Mouse (Mus musculus): ENCODE data around the gene Grm7. TPM values are rescaled to one million over a fixed set of nuclear protein-coding genes. Genes with fewer than 3 reads are reported as not detected.
A peak's percentile ranks its signal among the peaks of the same experiment; 100 is the strongest.

Gene Grm7
- polyA plus RNA-seq, 1 experiment from 2014 or later: 4.1 TPM

DNA sequence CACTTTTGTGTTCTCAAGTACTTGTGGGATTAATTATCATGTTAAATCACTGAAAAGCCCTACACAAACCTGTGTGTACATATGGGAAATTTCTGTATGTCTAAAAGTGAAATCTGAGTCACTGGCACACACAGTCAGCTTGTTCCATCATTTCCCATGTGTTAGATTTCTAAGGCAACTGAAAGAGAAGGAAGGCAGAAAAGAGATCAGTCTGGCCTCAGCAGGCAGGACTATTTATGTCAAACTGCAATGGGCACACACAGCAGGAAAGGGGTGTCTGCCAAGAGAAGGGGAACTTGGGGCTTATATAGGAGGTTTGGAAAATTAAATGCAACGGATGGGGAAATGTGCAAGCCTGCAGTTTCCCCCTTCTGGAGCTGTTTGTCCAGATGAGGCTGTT lies 913.2 kb downstream of the Grm7 start:
- no peak overlapping the region for H3K9ac ChIP-seq (ENCODE audit: low read length)
- no peak overlapping the region for H3K4me3 ChIP-seq (replicated peaks; ENCODE audit: low read length)
- WGBS: 65% methylated on average over 1 of the region's 1 CpGs
- H3K27ac ChIP-seq (ENCODE audit: low read length): no peak overlapping the region
- H3K36me3 ChIP-seq (ENCODE audit: control insufficient read depth, insufficient read depth, low read length): no peaks in the 10 kb centered on the region
- no peak for ATAC-seq (ENCODE audit: insufficient read depth, low FRiP score)
- no peaks in the 10 kb centered on the region for H3K27me3 ChIP-seq (ENCODE audit: control insufficient read depth, insufficient read depth, low read length)
- no peaks in the 10 kb centered on the region for H3K9me3 ChIP-seq (replicated peaks; ENCODE audit: control insufficient read depth, low read length)
- H3K4me1 ChIP-seq (ENCODE audit: control insufficient read depth, insufficient read depth, low read length): no peaks in the 10 kb centered on the region
- H3K4me2 ChIP-seq (ENCODE audit: low read depth, low read length): no peak overlapping the region

DNA sequence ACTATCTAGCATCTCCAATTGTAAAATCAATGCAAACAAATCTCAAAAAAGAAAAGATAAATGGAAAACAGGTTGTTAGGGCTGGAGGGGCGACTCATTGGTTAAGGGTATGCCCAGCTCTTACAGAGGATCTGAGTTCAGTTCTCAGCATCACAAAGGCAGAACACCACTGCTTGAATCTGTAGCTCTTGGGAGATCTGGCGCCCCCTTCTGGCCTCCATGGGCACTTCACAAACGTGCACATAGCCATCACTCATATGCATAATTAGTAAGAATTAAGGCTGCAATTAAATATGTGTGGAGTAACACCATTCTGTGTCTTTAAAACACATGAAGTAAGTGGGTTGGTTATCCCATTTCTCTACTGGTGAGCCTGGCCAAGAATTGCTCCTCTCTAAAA lies 914.1 kb downstream of the Grm7 start:
- no peak overlapping the region for H3K9ac ChIP-seq (ENCODE audit: low read length)
- H3K4me2 ChIP-seq (ENCODE audit: low read depth, low read length): no peak overlapping the region
- H3K4me3 ChIP-seq (replicated peaks; ENCODE audit: low read length): no peak overlapping the region
- no peak for ATAC-seq (ENCODE audit: insufficient read depth, low FRiP score)
- H3K27ac ChIP-seq (ENCODE audit: low read length): no peak overlapping the region
- no peaks in the 10 kb centered on the region for H3K36me3 ChIP-seq (ENCODE audit: control insufficient read depth, insufficient read depth, low read length)
- no peaks in the 10 kb centered on the region for H3K27me3 ChIP-seq (ENCODE audit: control insufficient read depth, insufficient read depth, low read length)
- WGBS: 61% methylated on average over 3 of the region's 3 CpGs
- no peaks in the 10 kb centered on the region for H3K4me1 ChIP-seq (ENCODE audit: control insufficient read depth, insufficient read depth, low read length)
- H3K9me3 ChIP-seq (replicated peaks; ENCODE audit: control insufficient read depth, low read length): no peaks in the 10 kb centered on the region

DNA sequence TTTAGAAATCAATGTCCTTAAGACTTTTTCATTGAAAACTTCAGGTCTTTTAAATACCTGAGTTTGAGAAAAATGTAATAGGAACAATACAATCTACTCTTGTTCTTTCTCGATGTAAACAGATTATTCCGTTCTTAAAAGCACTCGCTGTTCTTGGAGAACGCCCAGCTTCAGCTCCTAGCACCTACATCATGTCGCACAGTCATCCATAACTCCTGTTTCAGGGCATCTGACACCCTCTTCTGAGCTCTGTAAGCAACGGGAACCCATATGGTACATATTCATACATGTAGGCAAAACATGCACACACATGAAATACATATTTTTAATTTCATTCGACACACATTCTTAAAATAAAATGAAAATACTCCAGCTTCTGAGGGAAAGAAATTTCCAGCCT lies 916.0 kb downstream of the Grm7 start:
- Histone ChIP-seq H3K9me3 (replicated peaks; ENCODE audit: control insufficient read depth, low read length) (no peaks in the 10 kb centered on the region), H3K27ac (ENCODE audit: low read length) (no peak overlapping the region), H3K36me3 (ENCODE audit: control insufficient read depth, insufficient read depth, low read length) (no peaks in the 10 kb centered on the region), H3K4me3 (replicated peaks; ENCODE audit: low read length) (no peak overlapping the region), H3K4me2 (ENCODE audit: low read depth, low read length) (no peak overlapping the region), H3K4me1 (ENCODE audit: control insufficient read depth, insufficient read depth, low read length) (no peaks in the 10 kb centered on the region), H3K27me3 (ENCODE audit: control insufficient read depth, insufficient read depth, low read length) (no peaks in the 10 kb centered on the region), H3K9ac (ENCODE audit: low read length) (no peak overlapping the region)
- 78% methylated on average over 7 of the region's 7 CpGs for WGBS
- ATAC-seq (ENCODE audit: insufficient read depth, low FRiP score): no peak

DNA sequence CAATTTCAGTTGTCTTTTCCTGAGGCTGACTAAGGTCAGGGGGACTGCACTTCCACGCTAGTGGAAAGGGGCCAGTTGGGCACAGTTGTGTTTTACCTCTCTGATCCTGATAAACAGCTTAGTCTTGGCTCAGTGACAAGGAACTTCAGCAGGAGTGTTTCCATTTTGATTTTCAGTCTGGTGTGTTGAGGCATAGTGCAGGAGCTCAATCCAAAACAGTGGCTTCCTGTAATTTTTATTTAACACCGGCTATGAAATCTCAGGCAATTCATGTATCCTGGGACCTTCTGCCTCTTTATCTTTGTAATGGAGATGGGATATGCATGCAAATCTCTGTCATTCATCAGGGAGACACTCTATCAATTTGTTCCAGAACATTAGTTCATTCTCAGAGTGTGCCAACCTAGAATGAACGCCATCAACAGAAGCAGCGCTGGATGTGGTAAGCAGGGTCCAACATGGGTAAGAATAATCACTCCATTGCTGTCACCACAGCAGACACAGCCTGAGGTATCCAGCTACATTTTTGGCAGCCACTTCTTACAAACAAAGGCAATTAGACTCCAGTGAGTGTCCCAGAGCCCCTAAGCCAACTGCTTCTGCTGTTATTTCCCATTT lies 926.2 kb downstream of the Grm7 start:
- WGBS: 71% methylated on average over 4 of the region's 4 CpGs
- H3K4me2 ChIP-seq (ENCODE audit: low read depth, low read length): no peak overlapping the region
- H3K4me3 ChIP-seq (replicated peaks; ENCODE audit: low read length): no peak overlapping the region
- H3K27me3 ChIP-seq (ENCODE audit: control insufficient read depth, insufficient read depth, low read length): no peaks in the 10 kb centered on the region
- H3K36me3 ChIP-seq (ENCODE audit: control insufficient read depth, insufficient read depth, low read length): no peaks in the 10 kb centered on the region
- no peak overlapping the region for H3K27ac ChIP-seq (ENCODE audit: low read length)
- ATAC-seq (ENCODE audit: insufficient read depth, low FRiP score): no peak
- H3K9ac ChIP-seq (ENCODE audit: low read length): no peak overlapping the region
- no peaks in the 10 kb centered on the region for H3K9me3 ChIP-seq (replicated peaks; ENCODE audit: control insufficient read depth, low read length)
- no peaks in the 10 kb centered on the region for H3K4me1 ChIP-seq (ENCODE audit: control insufficient read depth, insufficient read depth, low read length)

DNA sequence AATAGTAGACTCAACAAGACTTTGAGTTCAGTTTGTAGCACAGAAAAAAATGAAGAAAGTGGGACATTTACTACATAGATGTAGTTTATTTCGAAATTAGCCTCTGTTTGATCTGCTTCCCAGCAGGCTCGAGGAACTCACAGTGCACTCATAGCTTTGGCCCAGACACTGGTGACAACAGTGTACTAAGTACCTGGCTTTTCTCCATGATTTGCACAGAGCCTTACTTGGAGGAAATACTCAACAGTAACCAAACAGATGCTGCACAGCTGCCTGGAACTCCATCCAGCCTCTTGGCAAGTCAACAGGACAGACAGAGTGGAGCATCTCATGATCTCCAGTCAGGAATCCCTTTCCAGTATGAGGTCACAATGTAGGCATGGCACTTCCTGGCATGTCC lies 939.5 kb downstream of the Grm7 start:
- H3K4me3 ChIP-seq (replicated peaks; ENCODE audit: low read length): no peak overlapping the region
- H3K4me2 ChIP-seq (ENCODE audit: low read depth, low read length): no peak overlapping the region
- no peak overlapping the region for H3K9ac ChIP-seq (ENCODE audit: low read length)
- ATAC-seq (ENCODE audit: insufficient read depth, low FRiP score): peak; percentile 86
- no peak overlapping the region for H3K27ac ChIP-seq (ENCODE audit: low read length)
- WGBS: 59% methylated on average over 2 of the region's 2 CpGs
- H3K36me3 ChIP-seq (ENCODE audit: control insufficient read depth, insufficient read depth, low read length): no peaks in the 10 kb centered on the region
- no peaks in the 10 kb centered on the region for H3K4me1 ChIP-seq (ENCODE audit: control insufficient read depth, insufficient read depth, low read length)
- no peaks in the 10 kb centered on the region for H3K9me3 ChIP-seq (replicated peaks; ENCODE audit: control insufficient read depth, low read length)
- H3K27me3 ChIP-seq (ENCODE audit: control insufficient read depth, insufficient read depth, low read length): no peaks in the 10 kb centered on the region

DNA sequence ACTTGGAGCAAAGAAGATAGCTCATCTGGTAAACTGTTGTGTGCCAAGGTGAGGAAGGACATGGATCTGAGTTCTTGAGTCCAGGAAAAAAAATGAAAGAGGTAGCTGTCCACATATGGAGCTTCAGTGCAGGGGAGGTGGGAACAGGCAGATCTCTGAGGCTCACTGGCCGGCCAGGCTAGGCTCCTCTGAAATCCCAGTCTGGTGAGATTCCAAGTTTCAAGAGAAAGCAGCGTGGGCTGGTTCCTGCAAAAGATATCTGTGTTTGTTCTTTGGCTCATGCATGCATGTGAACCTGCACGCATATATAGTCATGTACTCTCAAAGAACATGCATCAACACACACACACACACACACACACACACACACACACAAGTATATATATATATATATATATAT lies 942.2 kb downstream of the Grm7 start:
- Histone ChIP-seq H3K4me1 (ENCODE audit: control insufficient read depth, insufficient read depth, low read length) (no peaks in the 10 kb centered on the region), H3K9ac (ENCODE audit: low read length) (no peak overlapping the region), H3K9me3 (replicated peaks; ENCODE audit: control insufficient read depth, low read length) (no peaks in the 10 kb centered on the region), H3K27me3 (ENCODE audit: control insufficient read depth, insufficient read depth, low read length) (no peaks in the 10 kb centered on the region), H3K4me3 (replicated peaks; ENCODE audit: low read length) (no peak overlapping the region), H3K27ac (ENCODE audit: low read length) (no peak overlapping the region), H3K36me3 (ENCODE audit: control insufficient read depth, insufficient read depth, low read length) (no peaks in the 10 kb centered on the region), H3K4me2 (ENCODE audit: low read depth, low read length) (no peak overlapping the region)
- 52% methylated on average over 3 of the region's 3 CpGs for WGBS
- ATAC-seq (ENCODE audit: insufficient read depth, low FRiP score): no peak

DNA sequence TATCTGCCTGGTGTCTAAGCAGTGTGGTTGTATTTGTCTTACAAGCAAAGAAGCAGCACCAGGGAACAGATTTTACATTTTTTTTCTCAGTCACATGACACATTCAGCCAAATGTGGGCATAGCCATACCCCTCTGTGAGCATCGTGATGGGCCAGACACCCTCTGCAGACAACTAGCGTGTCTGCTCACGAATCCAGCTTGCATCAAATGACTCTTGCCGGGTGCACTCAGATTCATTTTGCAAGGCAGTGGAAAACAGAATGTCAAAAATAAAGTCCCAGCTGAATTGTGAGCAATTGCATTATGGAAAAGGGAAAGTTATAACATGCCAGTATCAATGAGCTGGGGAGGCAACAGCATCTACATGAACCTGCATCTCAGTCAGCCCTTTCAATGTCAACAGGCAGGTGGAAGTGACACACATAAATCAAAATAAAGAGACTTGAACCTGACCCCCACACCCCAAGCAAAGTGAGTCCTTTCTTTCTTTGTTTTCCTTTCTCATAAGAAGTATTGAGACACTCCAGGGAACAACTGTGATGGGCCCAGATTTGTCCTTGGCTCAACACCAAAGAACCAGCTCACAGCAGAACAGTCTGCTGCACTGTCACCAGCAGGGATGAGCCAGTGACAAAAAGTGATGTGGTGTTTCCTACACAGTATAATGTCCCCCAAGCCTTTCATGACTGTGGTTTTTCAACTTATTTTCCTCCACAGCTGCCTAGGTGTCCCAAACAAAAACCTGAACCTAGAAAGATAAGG lies 956.7 kb downstream of the Grm7 start:
- WGBS: 92% methylated on average over 4 of the region's 4 CpGs
- H3K4me1 ChIP-seq (ENCODE audit: control insufficient read depth, insufficient read depth, low read length): no peaks in the 10 kb centered on the region

DNA sequence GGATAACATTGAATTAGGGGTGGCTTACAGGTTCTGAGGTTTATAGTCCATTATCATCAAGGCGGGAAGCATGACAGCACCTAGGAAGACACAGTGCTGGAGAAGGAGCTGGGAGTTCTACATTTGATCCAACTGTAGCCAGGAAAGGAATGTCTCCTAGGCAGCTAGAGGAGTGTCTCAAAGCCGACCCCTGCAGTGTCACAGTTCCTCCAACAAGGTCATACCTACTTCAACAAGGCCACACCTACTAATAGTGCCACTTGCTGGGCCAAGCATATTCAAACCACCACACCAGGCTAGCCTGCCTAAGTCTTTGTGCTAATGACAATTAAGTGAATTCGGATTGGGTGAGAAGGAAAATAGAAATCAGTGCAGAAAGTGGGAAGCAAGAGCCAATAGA lies 965.0 kb downstream of the Grm7 start:
- no peak for ATAC-seq (ENCODE audit: insufficient read depth, low FRiP score)
- no peaks in the 10 kb centered on the region for H3K36me3 ChIP-seq (ENCODE audit: control insufficient read depth, insufficient read depth, low read length)
- H3K27ac ChIP-seq (ENCODE audit: low read length): no peak overlapping the region
- no peaks in the 10 kb centered on the region for H3K9me3 ChIP-seq (replicated peaks; ENCODE audit: control insufficient read depth, low read length)
- 82% methylated on average over 3 of the region's 3 CpGs for WGBS
- no peaks in the 10 kb centered on the region for H3K4me1 ChIP-seq (ENCODE audit: control insufficient read depth, insufficient read depth, low read length)
- no peak overlapping the region for H3K4me3 ChIP-seq (replicated peaks; ENCODE audit: low read length)
- no peak overlapping the region for H3K4me2 ChIP-seq (ENCODE audit: low read depth, low read length)
- H3K9ac ChIP-seq (ENCODE audit: low read length): no peak overlapping the region
- no peaks in the 10 kb centered on the region for H3K27me3 ChIP-seq (ENCODE audit: control insufficient read depth, insufficient read depth, low read length)

More for the DNA sequence above, 956.7 kb downstream of the Grm7 start:
- no peak for ATAC-seq (ENCODE audit: insufficient read depth, low FRiP score)
- Histone ChIP-seq H3K27ac (ENCODE audit: low read length) (no peak overlapping the region), H3K4me2 (ENCODE audit: low read depth, low read length) (no peak overlapping the region), H3K9ac (ENCODE audit: low read length) (no peak overlapping the region), H3K4me3 (replicated peaks; ENCODE audit: low read length) (no peak overlapping the region), H3K27me3 (ENCODE audit: control insufficient read depth, insufficient read depth, low read length) (no peaks in the 10 kb centered on the region), H3K9me3 (replicated peaks; ENCODE audit: control insufficient read depth, low read length) (no peaks in the 10 kb centered on the region), H3K36me3 (ENCODE audit: control insufficient read depth, insufficient read depth, low read length) (no peaks in the 10 kb centered on the region)

DNA sequence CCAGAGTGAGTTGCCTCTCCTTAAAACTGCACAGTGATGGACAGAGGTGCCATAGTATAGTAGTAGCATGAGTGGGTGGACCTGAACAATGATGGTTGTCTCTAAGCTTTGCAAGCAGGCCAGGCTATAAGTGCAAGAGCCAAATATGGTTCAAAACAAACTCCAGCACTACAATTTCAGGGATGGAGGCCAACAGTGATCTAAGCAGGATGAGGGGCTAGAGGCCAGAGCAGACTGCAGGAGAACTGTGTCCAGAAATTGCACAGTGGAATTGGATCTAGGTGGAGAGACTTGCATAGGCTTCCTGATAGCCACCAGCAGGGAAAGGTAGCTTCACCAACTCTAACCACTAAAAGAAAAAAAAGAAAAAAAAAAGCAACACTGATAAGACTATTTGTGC lies 968.5 kb downstream of the Grm7 start:
- H3K36me3 ChIP-seq (ENCODE audit: control insufficient read depth, insufficient read depth, low read length): no peaks in the 10 kb centered on the region
- H3K9me3 ChIP-seq (replicated peaks; ENCODE audit: control insufficient read depth, low read length): no peaks in the 10 kb centered on the region
- ATAC-seq (ENCODE audit: insufficient read depth, low FRiP score): peak; percentile 74; the same call in 1 of the 2 replicates
- no peaks in the 10 kb centered on the region for H3K27me3 ChIP-seq (ENCODE audit: control insufficient read depth, insufficient read depth, low read length)
- no peak overlapping the region for H3K4me2 ChIP-seq (ENCODE audit: low read depth, low read length)
- H3K9ac ChIP-seq (ENCODE audit: low read length): no peak overlapping the region
- H3K4me1 ChIP-seq (ENCODE audit: control insufficient read depth, insufficient read depth, low read length): no peaks in the 10 kb centered on the region
- no peak overlapping the region for H3K4me3 ChIP-seq (replicated peaks; ENCODE audit: low read length)
- H3K27ac ChIP-seq (ENCODE audit: low read length): peak overlapping the region; percentile 60

All from stomach, embryonic 16.5 days (tissue).